ENCODE assay signal across 10 mouse cellular contexts in the genomic region with DNA sequence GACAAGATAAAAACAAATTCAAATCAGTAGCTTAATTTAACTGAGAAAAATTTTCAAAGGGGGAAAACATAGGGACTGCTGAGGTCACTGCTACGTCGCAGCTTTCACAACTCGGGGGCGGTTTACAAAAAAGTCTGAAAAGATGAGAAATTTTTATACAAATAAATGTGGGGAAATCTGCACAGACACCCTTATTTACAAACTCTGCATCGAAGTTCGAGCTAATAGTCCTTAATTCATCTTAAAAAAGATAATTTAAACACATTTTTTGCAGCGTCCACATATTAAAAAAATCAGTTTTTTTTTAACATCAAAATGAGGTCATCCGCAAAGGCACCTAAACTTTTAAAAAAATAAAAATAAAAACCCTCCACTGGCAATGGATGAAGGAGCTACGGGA. TPM values are rescaled to one million over a fixed set of nuclear protein-coding genes. Genes with fewer than 3 reads are reported as not detected.
DNase-seq lines count a peak whose midpoint lies in the region; ATAC-seq and TF ChIP-seq lines count a peak whose summit lies in the region.
"Had no signal": no experiment of that assay in that cellular context is flagged by ENCODE, and none has a peak within 500 bp of the region (broad histone marks: within the 10 kb centered on the region; RNA-seq: fewer than 3 reads in every experiment).

No protein-coding gene starts in this region.

- H3K4me2 ChIP-seq in heart, embryonic 13.5 days = no peak overlapping the region
- H3K4me2 ChIP-seq in forebrain, embryonic 15.5 days (replicated peaks) = peak overlapping the region; percentile 92
- peak overlapping the region; percentile 93 for H3K4me2 ChIP-seq in midbrain, embryonic 13.5 days (replicated peaks)
- no peak overlapping the region for H3K4me2 ChIP-seq in liver, embryonic 11.5 days

- H3K27ac ChIP-seq in heart, embryonic 13.5 days (replicated peaks) = no peak overlapping the region
- peak overlapping the region; percentile 93 for H3K27ac ChIP-seq in forebrain, embryonic 15.5 days (replicated peaks)
- peak overlapping the region; percentile 47; the same call in 1 of the 2 replicates for H3K27ac ChIP-seq in midbrain, embryonic 13.5 days
- H3K27ac ChIP-seq in liver, embryonic 11.5 days (ENCODE audit: low read depth, low read length) = no peak overlapping the region

- H3K4me1 ChIP-seq in heart, embryonic 13.5 days = peaks cover 55% of the 10 kb centered on the region
- H3K4me1 ChIP-seq in forebrain, embryonic 15.5 days = peaks cover 51% of the 10 kb centered on the region
- H3K4me1 ChIP-seq in midbrain, embryonic 13.5 days (replicated peaks) = peaks cover 47% of the 10 kb centered on the region
- peaks cover 28% of the 10 kb centered on the region for H3K4me1 ChIP-seq in liver, embryonic 11.5 days (replicated peaks; ENCODE audit: control insufficient read depth, insufficient read depth, low read length)

- H3K27me3 ChIP-seq in heart, embryonic 13.5 days (replicated peaks) = peaks cover 95% of the 10 kb centered on the region
- peaks cover 22% of the 10 kb centered on the region; the same call in 1 of the 2 replicates for H3K27me3 ChIP-seq in forebrain, embryonic 15.5 days
- peaks cover 95% of the 10 kb centered on the region for H3K27me3 ChIP-seq in midbrain, embryonic 13.5 days
- peaks cover 96% of the 10 kb centered on the region for H3K27me3 ChIP-seq in liver, embryonic 11.5 days (replicated peaks; ENCODE audit: control insufficient read depth, insufficient read depth, low read length)

- H3K9me3 ChIP-seq in heart, embryonic 13.5 days = no peaks in the 10 kb centered on the region
- H3K9me3 ChIP-seq in forebrain, embryonic 15.5 days = no peaks in the 10 kb centered on the region
- no peaks in the 10 kb centered on the region for H3K9me3 ChIP-seq in midbrain, embryonic 13.5 days
- H3K9me3 ChIP-seq in liver, embryonic 11.5 days (ENCODE audit: control insufficient read depth, low read length) = no peaks in the 10 kb centered on the region

- no peak overlapping the region for H3K9ac ChIP-seq in heart, embryonic 13.5 days
- H3K9ac ChIP-seq in forebrain, embryonic 15.5 days (replicated peaks) = peak overlapping the region; percentile 62
- H3K9ac ChIP-seq in midbrain, embryonic 13.5 days (replicated peaks) = peak overlapping the region; percentile 63; the same call in 1 of the 2 replicates
- no peak overlapping the region for H3K9ac ChIP-seq in liver, embryonic 11.5 days (ENCODE audit: low read depth, low read length)

- DNase-seq in heart, adult 9 months (ENCODE audit: low spot score in 2 of 2) = no peak
- peak; percentile 22 for DNase-seq in brain, embryonic 14.5 days (ENCODE audit: low read depth)
- DNase-seq in MN1 (ENCODE audit: low spot score) = no peak
- no peak for DNase-seq in liver, embryonic 11.5 days (ENCODE audit: low spot score)
- DNase-seq: cerebellum, postnatal 36 days had no signal

- 7% methylated on average over 9 of the region's 9 CpGs for WGBS in heart, embryonic 13.5 days
- 7% methylated on average over 9 of the region's 9 CpGs for WGBS in forebrain, embryonic 15.5 days
- WGBS in midbrain, embryonic 13.5 days = 2% methylated on average over 9 of the region's 9 CpGs
- WGBS in liver, embryonic 11.5 days = 3% methylated on average over 9 of the region's 9 CpGs

- no peak for ATAC-seq in heart, embryonic 13.5 days (ENCODE audit: extremely low read depth, insufficient number of reproducible peaks, low FRiP score, low TSS enrichment)
- ATAC-seq in forebrain, embryonic 15.5 days (replicated peaks) = no peak
- no peak for ATAC-seq in midbrain, embryonic 13.5 days
- ATAC-seq in megakaryocyte-erythroid progenitor cell, adult 5-6 weeks (replicated peaks; ENCODE audit: low FRiP score, low TSS enrichment, poor library complexity, severe bottlenecking) = no peak
- no peak for ATAC-seq in liver, embryonic 11.5 days (replicated peaks; ENCODE audit: low FRiP score)

- no peaks in the 10 kb centered on the region for H3K36me3 ChIP-seq in heart, embryonic 13.5 days
- no peaks in the 10 kb centered on the region for H3K36me3 ChIP-seq in forebrain, embryonic 15.5 days
- no peaks in the 10 kb centered on the region for H3K36me3 ChIP-seq in midbrain, embryonic 13.5 days
- no peaks in the 10 kb centered on the region for H3K36me3 ChIP-seq in liver, embryonic 11.5 days (ENCODE audit: control insufficient read depth, insufficient read depth, low read length)

- no peak for TF ChIP-seq CTCF in brain, embryonic 14.5 days (IDR thresholded peaks at IDR 0.05; ENCODE audit: borderline replicate concordance, extremely low read depth, insufficient read depth, insufficient read length)

- no peak for TF ChIP-seq POLR2A in brain, embryonic 14.5 days (IDR thresholded peaks at IDR 0.05; ENCODE audit: borderline replicate concordance, extremely low read depth, insufficient read depth, insufficient read length, poor library complexity, severe bottlenecking)

- peak overlapping the region; percentile 62 for H3K4me3 ChIP-seq in heart, embryonic 13.5 days
- peak overlapping the region; percentile 57 for H3K4me3 ChIP-seq in forebrain, embryonic 15.5 days
- H3K4me3 ChIP-seq in midbrain, embryonic 13.5 days (replicated peaks) = peak overlapping the region; percentile 53
- H3K4me3 ChIP-seq in liver, embryonic 11.5 days (ENCODE audit: low read depth, low read length) = no peak overlapping the region

RNA-seq across cellular contexts. Expression of gene Dlx2, which starts 3.0 kb away (rescaled TPM):
- polyA plus RNA-seq in heart, embryonic 13.5 days (2015; fragmentation: Nextera tagmentation; extraction: Ambion mirVana) = 0.09 and 0.33 TPM in 2 replicates
- 32.8 and 48.3 TPM in 2 replicates for polyA plus RNA-seq in brain, embryonic 14.5 days (2012; rRNA removed)
- polyA plus RNA-seq in forebrain, embryonic 15.5 days (2015; fragmentation: Nextera tagmentation; extraction: Ambion mirVana) = 67.5 and 67.8 TPM in 2 replicates
- 10.5 and 14.6 TPM in 2 replicates for polyA plus RNA-seq in midbrain, embryonic 13.5 days (2015; fragmentation: Nextera tagmentation; extraction: Ambion mirVana)
- not detected in 2 replicates for total RNA-seq in megakaryocyte-erythroid progenitor cell, adult 5-6 weeks (2014; fragmentation: Nextera tagmentation)
- not detected in 2 replicates for total RNA-seq in megakaryocyte-erythroid progenitor cell, adult 5-6 weeks (2017)
- polyA plus RNA-seq in liver, embryonic 11.5 days (2014; fragmentation: Nextera tagmentation; extraction: Ambion mirVana) = 0.19 and 0.65 TPM in 2 replicates
- total RNA-seq: heart, postnatal 25 days had no signal

RNA-seq across cellular contexts. Expression of gene Dlx1, which starts 15.6 kb away (rescaled TPM):
- 0.29 and 0.60 TPM in 2 replicates for polyA plus RNA-seq in heart, embryonic 13.5 days (2015; fragmentation: Nextera tagmentation; extraction: Ambion mirVana)
- 93.3 and 265 TPM in 2 replicates for polyA plus RNA-seq in brain, embryonic 14.5 days (2012; rRNA removed)
- 284 and 297 TPM in 2 replicates for polyA plus RNA-seq in forebrain, embryonic 15.5 days (2015; fragmentation: Nextera tagmentation; extraction: Ambion mirVana)
- polyA plus RNA-seq in midbrain, embryonic 13.5 days (2015; fragmentation: Nextera tagmentation; extraction: Ambion mirVana) = 53.6 and 56.4 TPM in 2 replicates
- not detected in 2 replicates for total RNA-seq in megakaryocyte-erythroid progenitor cell, adult 5-6 weeks (2014; fragmentation: Nextera tagmentation)
- 0.19 TPM in 1 of 2 replicates, not detected in the other for total RNA-seq in megakaryocyte-erythroid progenitor cell, adult 5-6 weeks (2017)
- 1.1 and 2.2 TPM in 2 replicates for polyA plus RNA-seq in liver, embryonic 11.5 days (2014; fragmentation: Nextera tagmentation; extraction: Ambion mirVana)

Comparison
In these comparisons a context has a peak if more than half of its experiments do, and no peak if none do; other contexts are left out.
1. H3K27ac ChIP-seq: peak in forebrain, embryonic 15.5 days (single experiment) and midbrain, embryonic 13.5 days (single experiment); none in heart, embryonic 13.5 days (single experiment) and liver, embryonic 11.5 days (single experiment).
2. H3K4me2 ChIP-seq: peak in forebrain, embryonic 15.5 days (single experiment) and midbrain, embryonic 13.5 days (single experiment); none in heart, embryonic 13.5 days (single experiment) and liver, embryonic 11.5 days (single experiment).
3. H3K9ac ChIP-seq: peak in forebrain, embryonic 15.5 days (single experiment) and midbrain, embryonic 13.5 days (single experiment); none in heart, embryonic 13.5 days (single experiment) and liver, embryonic 11.5 days (single experiment).
4. RNA of gene Dlx1, which starts 15.6 kb away (polyA plus RNA-seq): 284 to 297 TPM in forebrain, embryonic 15.5 days, 93.3 to 265 TPM in brain, embryonic 14.5 days and 53.6 to 56.4 TPM in midbrain, embryonic 13.5 days; 1.1 to 2.2 TPM in liver, embryonic 11.5 days and 0.29 to 0.60 TPM in heart, embryonic 13.5 days; every median in the first group is over 10 times any median in the second.